Mouse (Mus musculus): ENCODE results near the gene Uqcc2. TPM values are rescaled to one million over a fixed set of nuclear protein-coding genes. Genes with fewer than 3 reads are reported as not detected.

The Uqcc2 gene
- polyA plus RNA-seq, 1 experiment from 2014 or later, result 332 TPM

GRCm38 (mm10) chr17:27073126-27073525 lies 60.6 kb downstream of the Uqcc2 start:
- H3K36me3 ChIP-seq (ENCODE audit: control insufficient read depth, insufficient read depth, low read length), result no peaks in the 10 kb centered on the region
- peaks cover 3% of the 10 kb centered on the region; the same call in 1 of the 2 replicates for H3K9me3 ChIP-seq (ENCODE audit: control insufficient read depth, low read length)
- 79% methylated on average over 5 of the region's 5 CpGs for WGBS
- H3K4me1 ChIP-seq (ENCODE audit: control insufficient read depth, insufficient read depth, low read length), result peaks cover 2% of the 10 kb centered on the region; the same call in 1 of the 2 replicates
- H3K4me3 ChIP-seq (ENCODE audit: low read depth, low read length), result no peak overlapping the region
- DNase-seq (ENCODE audit: low spot score, missing footprints) (no peak), ATAC-seq (ENCODE audit: low FRiP score) (no peak)
- no peak overlapping the region for H3K9ac ChIP-seq (ENCODE audit: low read length)
- no peak overlapping the region for H3K4me2 ChIP-seq
- no peak overlapping the region for H3K27ac ChIP-seq (ENCODE audit: low read depth, low read length)
- no peaks in the 10 kb centered on the region for H3K27me3 ChIP-seq (ENCODE audit: control insufficient read depth, insufficient read depth, low read length)

Small RNAs within 50 kb of the gene (microRNA-seq; reads per million reads assigned to microRNA genes)
- gene Mir7677, result not detected

Other genes starting within 250 kb of the Uqcc2 start
- 3.8 and 6.4 TPM in 2 replicates for gene Kifc5b, start 216.8 kb downstream of the Uqcc2 start, polyA plus RNA-seq (2014; fragmentation: Nextera tagmentation; extraction: Ambion mirVana)
- gene Phf1, start 200.9 kb downstream of the Uqcc2 start, polyA plus RNA-seq (2014; fragmentation: Nextera tagmentation; extraction: Ambion mirVana), result 3.6 and 3.7 TPM in 2 replicates
- 146 and 157 TPM in 2 replicates for gene Cuta, start 194.3 kb downstream of the Uqcc2 start, polyA plus RNA-seq (2014; fragmentation: Nextera tagmentation; extraction: Ambion mirVana)
- 1.8 and 2.3 TPM in 2 replicates for gene Syngap1, start 192.7 kb downstream of the Uqcc2 start, polyA plus RNA-seq (2014; fragmentation: Nextera tagmentation; extraction: Ambion mirVana)
- 13.4 and 13.6 TPM in 2 replicates for gene Zbtb9, start 160.7 kb downstream of the Uqcc2 start, polyA plus RNA-seq (2014; fragmentation: Nextera tagmentation; extraction: Ambion mirVana)
- gene Bak1, start 104.9 kb downstream of the Uqcc2 start, polyA plus RNA-seq (2014; fragmentation: Nextera tagmentation; extraction: Ambion mirVana), result 8.0 and 8.9 TPM in 2 replicates
- gene Itpr3, start 76.6 kb downstream of the Uqcc2 start, polyA plus RNA-seq (2014; fragmentation: Nextera tagmentation; extraction: Ambion mirVana), result 0.59 and 0.72 TPM in 2 replicates
- 0.07 and 0.48 TPM in 2 replicates for gene Ip6k3, start 33.9 kb upstream of the Uqcc2 start, polyA plus RNA-seq (2014; fragmentation: Nextera tagmentation; extraction: Ambion mirVana)
- gene Lemd2, start 70.6 kb upstream of the Uqcc2 start, polyA plus RNA-seq (2014; fragmentation: Nextera tagmentation; extraction: Ambion mirVana), result 13.2 and 16.3 TPM in 2 replicates

Measured in midbrain, embryonic 11.5 days (tissue).